Mouse (Mus musculus): ENCODE results near the gene Atp8b4. TPM values are rescaled to one million over a fixed set of nuclear protein-coding genes. Genes with fewer than 3 reads are reported as not detected.
"Not testable (repeated sequence)": the region's sequence is repeated elsewhere in the genome, so short reads cannot be mapped to it uniquely, and the experiment has no call there.

Atp8b4 gene
- total RNA-seq, 2 experiments from 2014 or later: 0.41 to 0.76 TPM

DNA sequence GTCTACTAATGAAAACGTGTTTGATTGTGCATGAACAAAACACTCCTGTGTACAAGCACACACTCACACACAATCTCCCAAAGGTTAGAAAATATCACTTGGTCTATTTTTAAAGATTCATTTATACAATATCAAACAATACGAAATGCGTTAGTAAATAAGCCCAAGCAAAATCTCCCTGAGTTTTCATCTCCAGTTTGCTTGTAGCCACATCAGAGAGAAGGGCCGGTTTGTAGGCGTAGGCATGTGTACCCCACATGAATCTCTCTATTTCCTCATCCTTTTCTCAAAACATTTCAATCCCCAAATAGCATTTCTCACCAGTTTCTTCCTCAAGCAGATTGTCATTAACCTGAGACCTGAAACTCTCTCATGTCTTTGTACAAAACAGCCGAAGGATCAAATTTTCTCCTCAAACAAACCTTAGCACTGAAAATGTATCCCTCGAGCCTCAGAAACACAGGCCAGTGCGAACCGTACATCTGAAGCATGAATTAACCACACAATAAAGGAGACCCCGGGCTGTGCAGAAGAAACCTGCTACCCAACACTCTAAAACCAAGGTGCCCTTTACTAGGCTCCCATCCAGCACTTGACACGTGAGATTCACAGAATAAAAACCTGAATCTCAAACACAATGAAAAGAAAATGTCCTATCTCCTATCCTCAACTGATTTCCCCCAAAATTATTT is 1.6 kb downstream of the Atp8b4 start:
- no peak for DNase-seq
- intact Hi-C loops (cut with DNase I): no loop called here

DNA sequence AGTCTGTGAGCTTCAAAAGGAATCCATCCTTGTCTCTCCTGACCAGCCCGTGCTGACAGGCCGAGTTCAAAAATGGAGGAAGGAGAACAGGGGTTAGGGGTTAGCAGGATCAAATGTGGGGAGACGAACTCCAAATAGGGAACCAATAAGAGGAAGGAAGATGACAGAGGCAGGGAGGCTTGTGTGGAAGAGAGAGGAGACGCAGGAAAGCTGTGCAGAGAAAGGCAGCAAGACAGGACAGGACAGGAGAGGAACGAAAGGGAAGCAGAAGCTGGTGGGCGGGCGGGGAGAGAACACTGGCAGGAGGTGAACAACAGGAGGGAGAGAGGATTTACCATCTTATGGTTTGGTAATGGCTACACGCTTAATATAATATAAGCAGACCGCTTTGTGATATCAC is 3.6 kb downstream of the Atp8b4 start:
- intact Hi-C loops (cut with DNase I): no loop called here
- no peak for DNase-seq

DNA sequence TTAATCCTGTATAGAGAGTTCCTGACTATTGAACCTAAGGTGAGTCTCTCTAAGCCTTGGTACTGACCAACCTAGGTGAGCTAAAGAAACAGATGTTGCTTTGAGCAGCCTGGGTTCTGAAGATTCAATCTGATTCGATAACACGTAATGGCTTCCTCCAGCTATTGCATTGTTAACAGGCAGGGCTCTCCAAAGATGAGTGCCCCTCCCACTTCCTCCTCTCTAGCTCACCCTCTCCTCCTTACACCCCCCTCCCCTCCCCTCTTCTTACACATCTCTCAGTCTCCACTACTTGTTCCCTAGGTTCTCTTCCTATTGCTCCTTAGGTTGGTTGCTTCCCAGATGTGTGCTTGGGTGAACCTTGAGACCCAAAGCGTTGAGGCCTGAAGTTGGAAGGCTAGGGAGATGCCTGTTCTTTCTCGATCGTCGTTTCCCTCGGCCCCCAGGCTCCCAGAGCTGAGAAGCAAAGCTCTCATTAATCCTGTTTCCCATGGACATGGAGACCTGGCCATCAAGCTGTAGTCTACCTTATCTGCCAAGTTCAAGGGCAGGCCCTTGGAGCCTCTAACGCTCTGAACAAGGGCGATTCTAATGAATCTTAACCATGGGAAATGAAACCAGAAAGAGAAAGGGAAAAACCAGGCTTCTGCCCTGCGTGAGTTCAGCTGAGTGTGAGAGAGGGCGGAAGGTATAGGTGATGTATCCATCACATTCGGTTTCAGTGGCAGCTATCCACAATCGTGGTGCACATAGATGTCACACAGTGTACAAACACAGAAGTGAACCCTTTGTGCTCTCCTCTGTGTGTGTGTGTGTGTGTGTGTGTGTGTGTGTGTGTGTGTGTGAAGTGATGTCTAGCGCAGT is 4.4 kb downstream of the Atp8b4 start:
- no peak for DNase-seq
- intact Hi-C loops (cut with DNase I): no loop called here

DNA sequence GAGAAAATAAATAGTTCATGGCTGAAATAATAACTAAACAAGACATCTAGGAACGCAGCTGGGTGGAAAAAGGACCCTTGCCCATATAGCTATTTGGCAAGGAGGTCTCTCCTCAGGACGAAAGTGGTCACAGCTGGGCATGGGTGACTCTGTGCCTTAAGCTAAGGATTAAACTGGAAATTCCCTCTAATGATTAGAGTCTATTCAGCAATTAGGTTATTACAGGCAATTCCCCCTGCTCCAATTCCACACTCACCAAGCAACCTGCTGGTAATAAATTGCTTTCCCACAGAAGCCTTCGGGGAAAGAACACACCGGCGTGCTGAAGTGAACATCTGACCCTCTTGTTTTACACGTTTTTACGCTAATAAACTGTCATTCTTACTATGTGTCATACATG is 5.2 kb downstream of the Atp8b4 start:
- DNase-seq: no peak
- intact Hi-C loops (cut with DNase I): no loop called here

DNA sequence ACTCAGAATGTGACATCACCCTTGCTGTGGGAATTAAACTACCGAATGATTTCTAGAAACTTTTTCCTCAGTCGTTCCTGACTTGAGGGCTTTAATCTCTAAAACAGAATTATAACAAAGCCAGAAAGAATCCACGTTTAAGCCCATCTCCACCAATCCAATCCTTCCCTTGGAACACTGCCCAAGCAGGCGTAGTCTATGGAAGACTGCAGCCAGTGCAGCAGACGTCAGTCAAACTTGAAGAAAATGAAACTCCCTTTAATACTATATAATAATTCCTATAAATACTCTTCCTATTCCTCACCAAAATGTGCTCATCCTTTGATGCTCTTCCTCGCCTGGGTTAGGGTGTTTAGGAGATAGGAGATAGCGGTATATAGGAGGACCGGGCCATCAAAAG is 7.2 kb downstream of the Atp8b4 start:
- DNase-seq: no peak

DNA sequence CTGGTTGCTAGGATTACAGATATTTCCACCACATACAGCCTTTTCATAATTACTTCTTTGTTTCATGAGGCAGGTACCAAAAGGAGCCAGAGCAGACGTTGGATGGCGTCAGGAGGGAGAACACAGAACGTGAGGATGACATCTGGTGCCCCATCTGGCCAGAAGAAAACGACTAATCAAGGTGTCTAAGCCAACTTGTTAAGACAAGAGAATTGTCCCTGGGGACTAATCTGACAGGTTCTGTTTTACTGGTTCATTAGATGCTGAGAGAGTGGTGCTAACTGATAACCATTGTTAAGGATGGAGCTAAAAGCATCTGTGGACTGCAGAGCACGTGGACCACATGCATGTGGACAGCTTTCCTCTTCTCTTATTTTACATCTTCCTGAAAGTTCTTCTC is 7.8 kb downstream of the Atp8b4 start:
- no peak for DNase-seq
- intact Hi-C loops (cut with DNase I): no loop called here

More for the DNA sequence above, 7.2 kb downstream of the Atp8b4 start:
- intact Hi-C loops (cut with DNase I): no loop called here

DNA sequence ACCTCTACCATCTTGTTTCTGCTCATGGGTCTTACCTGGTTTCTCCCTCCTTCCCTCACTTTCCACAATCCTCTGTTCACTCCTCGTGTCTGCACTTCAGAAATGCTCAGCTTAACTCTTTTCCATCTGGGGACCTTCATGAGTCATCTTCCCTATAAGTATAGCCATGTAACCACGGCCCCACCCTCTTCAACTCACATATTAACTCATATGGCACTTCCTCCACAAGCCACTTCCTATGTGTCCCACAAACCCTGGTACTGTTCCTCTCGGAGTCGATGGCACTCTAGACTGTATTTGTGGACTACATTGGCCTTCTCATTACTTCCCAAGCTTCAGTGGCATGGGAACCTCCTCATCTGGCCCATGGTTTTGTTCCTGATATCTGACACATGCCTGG is 9.0 kb downstream of the Atp8b4 start:
- DNase-seq: no peak
- intact Hi-C loops (cut with DNase I): no loop called here

DNA sequence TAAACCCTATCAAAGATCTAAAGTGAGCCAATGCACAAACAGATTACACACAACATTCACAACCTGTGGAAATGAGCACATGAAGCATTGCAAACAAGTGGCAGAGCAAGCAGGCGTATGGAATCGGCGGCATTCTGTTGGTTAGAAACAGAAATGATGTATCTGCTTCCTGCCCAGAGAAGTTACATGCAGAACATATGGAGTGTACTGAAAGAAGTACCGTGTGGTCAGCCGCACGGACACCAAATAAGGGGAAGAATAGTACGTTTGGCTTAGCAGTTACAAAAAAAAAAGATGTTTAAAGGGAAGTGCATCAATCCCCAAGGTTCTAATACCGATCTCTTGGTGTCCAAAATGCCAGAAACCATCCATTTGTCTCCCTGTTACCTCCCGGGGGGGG is 9.9 kb downstream of the Atp8b4 start:
- intact Hi-C loops (cut with DNase I): no loop called here
- no peak for DNase-seq

DNA sequence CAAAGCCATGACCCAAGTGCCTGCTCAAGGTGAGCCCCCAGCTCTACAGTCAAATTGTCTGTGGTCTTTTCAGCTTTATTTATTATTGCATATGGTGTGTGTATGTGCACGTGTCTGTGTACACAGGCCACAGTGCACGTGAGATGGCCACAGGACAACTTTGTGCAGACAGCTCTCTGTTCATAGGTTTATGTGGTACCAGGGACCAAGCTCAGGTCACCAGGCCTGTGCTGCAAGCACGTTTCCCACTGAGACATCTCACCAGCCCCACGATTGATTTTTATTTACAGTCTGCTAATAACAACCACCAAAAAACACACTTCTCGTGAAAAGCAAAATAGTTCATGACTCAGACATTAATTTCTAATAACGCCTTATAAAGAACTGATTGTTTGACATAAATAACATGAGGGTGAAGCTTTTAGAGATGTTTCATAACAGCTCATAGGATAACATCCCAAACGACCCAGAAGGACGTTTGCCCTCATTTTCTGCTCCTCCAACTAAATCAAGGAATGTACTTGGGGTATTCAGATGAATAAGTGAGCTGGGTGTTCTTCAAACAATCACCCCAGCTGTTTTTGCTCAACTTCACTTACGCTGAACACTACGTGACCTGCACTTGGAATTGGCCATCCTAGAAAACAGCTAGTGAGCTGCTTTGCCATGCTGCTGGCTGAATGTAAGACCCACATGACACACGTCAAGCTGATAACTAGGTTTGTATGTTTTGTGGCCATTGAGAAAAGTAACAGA is 15.0 kb downstream of the Atp8b4 start:
- DNase-seq: no peak
- intact Hi-C loops (cut with DNase I): no loop called here

DNA sequence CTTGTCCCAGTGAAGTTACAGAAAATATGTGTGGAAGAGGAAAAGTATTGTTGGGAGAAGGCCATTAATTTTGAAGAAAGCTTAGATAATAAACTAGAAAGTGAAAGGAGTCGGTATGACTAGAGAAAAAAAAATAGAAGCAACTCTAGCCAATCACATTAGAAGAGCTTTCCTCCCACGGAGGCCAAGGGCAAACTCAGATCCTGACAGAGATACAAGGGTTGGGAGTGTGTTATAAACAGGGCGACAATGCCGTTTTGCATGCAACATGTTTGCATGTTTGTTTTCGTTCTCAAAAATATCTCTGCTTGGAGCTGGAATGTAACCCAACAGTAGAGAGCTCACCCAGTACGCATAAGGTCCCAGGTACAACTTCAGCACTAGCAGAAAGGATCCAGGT is 17.1 kb downstream of the Atp8b4 start:
- intact Hi-C loops (cut with DNase I): no loop called here
- DNase-seq: no peak

DNA sequence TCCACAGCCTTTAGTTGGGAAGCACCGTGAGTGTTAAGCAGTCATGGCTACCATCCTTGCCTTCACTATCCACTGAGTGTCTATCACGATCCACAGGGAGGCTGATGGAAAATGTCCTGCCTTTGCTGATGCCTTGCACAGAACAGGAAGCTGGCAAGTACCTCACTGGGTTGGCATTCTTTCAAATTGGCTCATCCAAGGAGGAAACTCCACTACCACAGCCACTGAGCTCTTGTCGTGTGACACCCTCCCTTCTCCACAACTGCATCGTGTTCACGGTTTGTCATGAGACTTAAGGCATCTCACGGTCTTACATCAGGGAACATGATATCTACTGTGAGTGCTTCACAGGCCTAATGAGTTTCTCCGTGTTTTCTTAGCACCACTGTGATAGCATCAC is 22.9 kb downstream of the Atp8b4 start:
- peak in 1 of 2 experiments; percentile 24 for DNase-seq
- intact Hi-C loops (cut with DNase I): no loop called here

DNA sequence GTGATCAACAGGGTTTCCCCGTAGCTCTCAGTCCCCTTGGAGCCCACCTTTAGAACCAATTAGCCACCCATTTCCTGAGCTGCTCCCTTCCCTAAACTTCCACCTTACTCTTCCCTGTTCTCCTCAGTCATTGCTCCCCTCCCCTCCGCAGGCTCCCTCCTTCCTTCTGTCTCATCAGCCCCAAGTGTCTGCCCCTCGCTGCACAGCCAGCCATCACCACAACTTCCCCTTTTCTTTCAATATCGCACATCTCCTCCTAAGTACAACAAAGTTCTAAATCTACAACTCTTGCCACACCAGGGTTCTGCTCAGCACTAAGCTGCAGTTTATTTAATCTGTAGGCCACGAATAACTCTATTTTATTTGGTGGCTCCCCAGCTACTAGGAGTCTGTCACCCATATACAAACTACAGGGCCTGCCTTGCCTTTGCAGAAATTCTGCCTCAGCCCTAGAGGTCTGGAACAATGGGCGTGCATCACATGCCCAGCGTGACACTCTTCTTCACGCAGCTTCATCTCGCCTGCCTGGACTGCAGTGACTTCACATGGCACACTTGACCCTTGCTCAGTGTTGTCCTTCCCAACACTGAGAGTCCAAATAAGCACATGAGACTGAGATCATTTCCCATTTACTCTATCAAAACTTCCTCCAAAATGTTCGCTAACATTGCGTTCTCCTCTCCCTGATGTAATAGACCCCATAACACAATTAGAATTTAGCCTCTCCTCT is 24.6 kb downstream of the Atp8b4 start:
- no peak for DNase-seq

DNA sequence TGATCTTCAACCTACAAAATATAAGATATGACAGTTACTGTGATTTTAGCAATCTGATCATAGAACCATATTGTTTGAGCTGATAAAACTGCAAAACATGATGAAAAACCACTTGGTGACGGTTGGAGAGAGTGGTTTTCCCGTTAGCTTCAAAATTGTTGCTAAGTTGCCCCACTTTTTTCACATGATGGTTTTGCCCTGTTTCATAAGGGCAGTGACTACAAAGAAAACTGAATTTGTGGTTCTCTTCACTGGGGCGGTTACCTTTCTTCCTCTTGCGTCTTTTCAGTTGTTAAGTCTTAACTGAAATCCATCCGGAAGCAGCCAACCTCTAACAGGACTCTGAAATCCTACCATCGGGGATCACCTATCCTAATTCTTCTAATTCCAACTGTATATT is 26.5 kb downstream of the Atp8b4 start:
- intact Hi-C loops (cut with DNase I): no loop called here
- DNase-seq: no peak

More for the DNA sequence above, 24.6 kb downstream of the Atp8b4 start:
- intact Hi-C loops (cut with DNase I): no loop called here

DNA sequence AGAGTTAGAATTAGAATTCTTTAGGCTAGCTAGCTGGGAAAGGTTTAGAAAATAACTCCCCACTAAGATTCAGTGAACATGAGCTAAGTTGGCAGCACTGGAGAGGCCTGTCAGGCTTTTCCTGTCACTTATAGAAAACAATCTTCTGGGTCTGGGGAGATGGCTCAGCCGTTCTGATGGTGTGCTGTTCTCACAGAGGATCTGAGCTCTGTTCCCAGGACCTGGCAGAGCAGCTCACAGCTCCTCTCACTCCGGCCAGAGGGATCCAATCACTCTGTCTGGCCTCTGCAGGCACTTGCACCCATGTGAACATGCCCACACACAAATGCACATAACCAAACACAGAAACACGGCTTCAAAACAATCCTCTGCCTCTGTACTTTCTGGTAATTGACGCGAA is 27.6 kb downstream of the Atp8b4 start:
- no peak for DNase-seq
- intact Hi-C loops (cut with DNase I): no loop called here

DNA sequence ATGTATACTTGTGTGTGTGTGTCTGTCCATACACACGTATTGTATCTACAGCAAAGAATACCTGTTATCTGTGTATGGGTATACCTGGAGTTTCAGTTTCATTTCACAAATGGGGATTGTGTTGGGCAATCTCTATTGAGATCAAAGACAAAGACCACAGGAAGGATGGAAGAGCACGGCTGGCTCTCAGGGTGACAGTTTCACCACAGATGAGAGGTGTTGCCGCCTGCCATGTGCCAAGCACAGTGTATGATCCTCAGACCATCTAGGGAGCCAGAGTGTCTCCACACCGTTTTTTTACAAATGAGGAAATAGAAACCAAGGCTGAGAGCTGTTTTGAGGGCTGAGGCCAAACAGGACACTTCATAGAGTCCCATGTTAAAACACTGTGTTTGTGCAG is 32.7 kb downstream of the Atp8b4 start:
- DNase-seq: no peak
- intact Hi-C loops (cut with DNase I): no loop called here

DNA sequence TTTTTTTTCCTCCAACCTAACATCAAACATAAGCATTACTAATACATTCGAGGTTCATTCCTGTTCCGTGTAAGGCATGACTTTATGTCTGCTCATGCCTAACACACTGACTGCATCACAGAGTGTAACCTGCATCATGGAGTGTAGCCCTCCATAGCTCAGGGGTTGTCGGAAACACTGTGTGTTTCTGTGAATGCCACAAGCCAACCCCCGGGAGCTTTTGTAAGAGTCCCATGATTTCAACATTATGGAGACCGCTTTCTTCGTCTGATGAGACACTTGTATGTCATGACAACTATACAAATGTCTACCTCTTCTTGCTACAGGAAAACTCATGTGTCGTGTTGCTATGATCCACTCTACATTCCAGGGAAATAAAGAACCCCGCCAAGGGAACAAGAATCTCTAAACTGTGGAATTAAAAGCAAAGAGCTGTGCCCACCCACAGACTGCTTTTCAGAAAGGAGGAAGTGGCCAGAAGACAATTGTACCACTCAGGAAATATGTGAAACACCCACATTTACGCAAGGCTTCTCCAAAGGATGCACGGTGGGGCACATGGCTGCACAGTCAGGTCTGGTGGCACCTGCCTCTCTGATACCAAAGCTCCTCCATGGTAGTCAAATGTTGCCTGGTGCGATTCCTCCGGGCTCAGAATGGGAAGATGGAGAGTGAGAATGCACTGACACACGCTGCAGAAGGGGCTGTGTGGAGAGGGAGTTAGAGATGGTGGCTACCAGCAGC is 33.9 kb downstream of the Atp8b4 start:
- intact Hi-C loops (cut with DNase I): no loop called here
- no peak for DNase-seq

DNA sequence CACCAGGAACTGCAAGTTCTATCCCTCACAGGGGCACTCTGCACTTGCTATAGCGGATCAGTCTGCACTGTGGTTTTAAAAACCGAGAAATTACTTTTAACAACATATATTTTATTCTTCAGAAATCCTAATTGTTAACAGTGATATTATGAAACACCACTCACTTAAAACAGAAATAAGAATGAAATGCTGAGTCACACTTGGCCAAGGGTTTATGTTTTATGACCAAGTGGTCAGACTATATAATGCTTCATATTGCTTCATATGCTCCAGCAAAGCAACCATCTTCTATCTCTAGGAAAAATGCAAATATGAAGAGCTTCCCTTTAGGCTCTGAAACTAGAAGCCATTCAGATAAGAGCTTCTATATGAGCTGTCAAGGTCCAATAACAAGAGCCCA is 41.8 kb downstream of the Atp8b4 start:
- intact Hi-C loops (cut with DNase I): no loop called here
- DNase-seq: no peak

DNA sequence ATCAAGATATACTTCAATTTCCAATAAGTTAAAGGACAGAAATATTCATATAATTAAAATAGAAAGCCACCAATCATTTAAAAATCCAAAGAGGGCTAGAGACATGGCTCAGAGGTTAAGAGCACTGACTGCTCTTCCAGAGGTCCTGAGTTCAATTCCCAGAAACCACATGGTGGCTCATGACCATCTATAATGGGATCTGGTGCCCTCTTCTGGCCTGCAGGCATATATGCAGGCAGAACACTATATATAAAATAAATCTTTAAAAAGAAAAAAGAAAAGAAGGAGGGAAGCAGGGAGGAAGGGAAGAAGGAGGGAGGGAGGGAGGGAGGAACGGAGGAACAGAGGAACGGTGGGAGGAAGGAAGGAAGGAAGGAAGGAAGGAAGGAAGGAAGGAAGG is 42.7 kb downstream of the Atp8b4 start:
- intact Hi-C loops (cut with DNase I): not testable (repeated sequence)

DNA sequence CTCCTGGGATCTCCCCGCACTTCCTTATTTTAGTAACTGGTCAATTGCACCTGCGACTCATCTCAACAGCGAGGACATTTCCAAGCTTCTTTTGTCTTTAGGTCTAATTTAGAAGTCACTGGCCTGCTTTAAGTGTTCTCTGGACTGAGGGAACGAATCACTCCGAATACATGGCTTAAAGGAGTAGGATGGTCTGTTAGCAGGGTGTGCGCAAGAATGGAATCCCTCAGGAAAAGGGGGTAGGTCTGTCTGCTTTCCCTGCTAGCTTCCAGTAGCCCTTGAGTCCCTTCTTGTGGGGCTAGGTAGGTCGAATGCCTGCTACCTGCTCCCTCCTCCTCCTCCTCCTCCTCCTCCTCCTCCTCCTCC is 49.6 kb downstream of the Atp8b4 start:
- intact Hi-C loops (cut with DNase I): no loop called here
- DNase-seq: no peak

More for the DNA sequence above, 42.7 kb downstream of the Atp8b4 start:
- DNase-seq: not testable (repeated sequence)

All from heart, postnatal 14 days (tissue).